14 mouse cellular contexts compared by ENCODE assay signal in the genomic region with DNA sequence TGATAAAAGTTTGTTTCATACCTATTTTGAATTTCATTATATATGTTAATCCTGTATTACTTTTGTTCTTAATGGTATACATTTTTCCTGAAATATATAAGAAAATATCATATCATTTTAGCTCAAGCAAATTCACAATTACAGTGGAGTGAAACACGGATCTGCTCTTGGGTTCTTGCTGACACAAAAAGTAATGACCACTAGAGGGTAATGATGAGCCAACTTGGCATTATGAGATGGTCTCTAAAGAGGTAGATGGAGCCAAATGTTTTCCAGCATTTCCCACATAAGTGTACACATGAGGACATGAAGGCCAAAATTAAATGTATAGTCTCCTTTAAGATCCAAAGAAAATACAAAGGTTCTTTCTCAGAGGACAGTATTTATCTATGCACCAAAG. TPM values are rescaled to one million over a fixed set of nuclear protein-coding genes. Genes with fewer than 3 reads are reported as not detected.
A peak's percentile ranks its signal among the peaks of the same experiment; 100 is the strongest.
DNase-seq lines count a peak whose midpoint lies in the region; ATAC-seq and TF ChIP-seq lines count a peak whose summit lies in the region.
"Had no signal": no experiment of that assay in that cellular context is flagged by ENCODE, and none has a peak within 500 bp of the region (broad histone marks: within the 10 kb centered on the region; RNA-seq: fewer than 3 reads in every experiment).

No protein-coding gene starts in this region.

- no peak overlapping the region for H3K4me3 ChIP-seq in hindbrain, embryonic 11.5 days (ENCODE audit: low read depth, low read length)
- H3K4me3 ChIP-seq in hindbrain, embryonic 13.5 days, result no peak overlapping the region
- H3K4me3 ChIP-seq in midbrain, postnatal 0 days (ENCODE audit: low read depth, low read length), result no peak overlapping the region
- H3K4me3 ChIP-seq in midbrain, embryonic 13.5 days (replicated peaks), result no peak overlapping the region

- TF ChIP-seq CTCF in midbrain, postnatal 0 days (IDR thresholded peaks at IDR 0.05), result peak; percentile 84

- H3K9ac ChIP-seq in hindbrain, embryonic 11.5 days (ENCODE audit: low read depth, low read length), result no peak overlapping the region
- H3K9ac ChIP-seq in hindbrain, embryonic 13.5 days, result no peak overlapping the region
- H3K9ac ChIP-seq in midbrain, postnatal 0 days (replicated peaks; ENCODE audit: low read length, poor library complexity, severe bottlenecking), result no peak overlapping the region
- no peak overlapping the region for H3K9ac ChIP-seq in midbrain, embryonic 13.5 days (replicated peaks)

- H3K4me2 ChIP-seq in hindbrain, embryonic 11.5 days (replicated peaks; ENCODE audit: low read depth, low read length), result no peak overlapping the region
- H3K4me2 ChIP-seq in hindbrain, embryonic 13.5 days, result no peak overlapping the region
- no peak overlapping the region for H3K4me2 ChIP-seq in midbrain, postnatal 0 days (ENCODE audit: low read depth, low read length, poor library complexity, severe bottlenecking)
- no peak overlapping the region for H3K4me2 ChIP-seq in midbrain, embryonic 13.5 days (replicated peaks)

- no peaks in the 10 kb centered on the region for H3K27me3 ChIP-seq in hindbrain, embryonic 11.5 days (ENCODE audit: control insufficient read depth, insufficient read depth, low read length)
- peaks cover 17% of the 10 kb centered on the region; the same call in 1 of the 2 replicates for H3K27me3 ChIP-seq in hindbrain, embryonic 13.5 days
- no peaks in the 10 kb centered on the region for H3K27me3 ChIP-seq in midbrain, postnatal 0 days (ENCODE audit: insufficient read depth, low read length)
- peaks cover 7% of the 10 kb centered on the region; the same call in 1 of the 2 replicates for H3K27me3 ChIP-seq in midbrain, embryonic 13.5 days

- 17% methylated on average over 1 of the region's 1 CpGs for WGBS in hindbrain, embryonic 11.5 days
- 19% methylated on average over 1 of the region's 1 CpGs for WGBS in hindbrain, embryonic 13.5 days
- 11% methylated on average over 1 of the region's 1 CpGs for WGBS in midbrain, postnatal 0 days
- WGBS in midbrain, embryonic 13.5 days, result 11% methylated on average over 1 of the region's 1 CpGs

- peak; percentile 28 for DNase-seq in hindbrain, embryonic 11.5 days (ENCODE audit: low spot score)
- peak; percentile 71 for DNase-seq in midbrain, postnatal 0 days (ENCODE audit: low spot score)
- peak; percentile 6 for DNase-seq in c-Kit-positive CD71-negative TER-119-negative erythroid progenitor cells, embryonic 14.5 days (ENCODE audit: low read depth)
- DNase-seq in urinary bladder, postnatal 4 days (ENCODE audit: low spot score in 2 of 2), result no peak
- DNase-seq: adrenal gland, postnatal 36 days had no signal

- 0 out of 2 replicates have a peak, but pooled peaks cover 2% of the 10 kb centered on the region for H3K4me1 ChIP-seq in hindbrain, embryonic 11.5 days (replicated peaks; ENCODE audit: control insufficient read depth, insufficient read depth, low read length)
- H3K4me1 ChIP-seq in hindbrain, embryonic 13.5 days (replicated peaks), result no peaks in the 10 kb centered on the region
- no peaks in the 10 kb centered on the region for H3K4me1 ChIP-seq in midbrain, postnatal 0 days (ENCODE audit: insufficient read depth, low read length)
- H3K4me1 ChIP-seq in midbrain, embryonic 13.5 days (replicated peaks), result peaks cover 7% of the 10 kb centered on the region; the same call in 1 of the 2 replicates

- no peak overlapping the region for H3K27ac ChIP-seq in hindbrain, embryonic 11.5 days (ENCODE audit: low read depth, low read length)
- H3K27ac ChIP-seq in hindbrain, embryonic 13.5 days, result no peak overlapping the region
- no peak overlapping the region for H3K27ac ChIP-seq in midbrain, postnatal 0 days (ENCODE audit: low read depth, low read length)
- no peak overlapping the region for H3K27ac ChIP-seq in midbrain, embryonic 13.5 days

- no peak for ATAC-seq in hindbrain, embryonic 11.5 days (ENCODE audit: low FRiP score)
- ATAC-seq in hindbrain, embryonic 13.5 days (ENCODE audit: low FRiP score), result no peak
- no peak for ATAC-seq in midbrain, postnatal 0 days (ENCODE audit: low FRiP score)
- ATAC-seq in midbrain, embryonic 13.5 days, result no peak
- ATAC-seq in activated CD4-positive, CD25-positive, alpha-beta regulatory T cell, adult 4 months, result no peak
- no peak for ATAC-seq in granulocyte monocyte progenitor cell, adult 5-6 weeks (replicated peaks; ENCODE audit: poor library complexity, severe bottlenecking)

- H3K36me3 ChIP-seq in hindbrain, embryonic 11.5 days (ENCODE audit: control insufficient read depth, insufficient read depth, low read length), result no peaks in the 10 kb centered on the region
- H3K36me3 ChIP-seq in hindbrain, embryonic 13.5 days, result no peaks in the 10 kb centered on the region
- no peaks in the 10 kb centered on the region for H3K36me3 ChIP-seq in midbrain, postnatal 0 days (ENCODE audit: insufficient read depth, low read length)
- H3K36me3 ChIP-seq in midbrain, embryonic 13.5 days, result no peaks in the 10 kb centered on the region

- H3K9me3 ChIP-seq in hindbrain, embryonic 11.5 days (ENCODE audit: control insufficient read depth, low read length), result no peaks in the 10 kb centered on the region
- H3K9me3 ChIP-seq in hindbrain, embryonic 13.5 days, result no peaks in the 10 kb centered on the region
- H3K9me3 ChIP-seq in midbrain, postnatal 0 days (ENCODE audit: low read length), result no peaks in the 10 kb centered on the region
- H3K9me3 ChIP-seq in midbrain, embryonic 13.5 days, result no peaks in the 10 kb centered on the region

RNA-seq across cellular contexts. Expression of a gene that starts 3.1 kb away (rescaled TPM):
- polyA plus RNA-seq in hindbrain, embryonic 11.5 days (2014; fragmentation: Nextera tagmentation; extraction: Ambion mirVana), result 0.09 TPM in 1 of 2 replicates, not detected in the other
- not detected in 2 replicates for polyA plus RNA-seq in hindbrain, embryonic 13.5 days (2015; fragmentation: Nextera tagmentation; extraction: Ambion mirVana)
- total RNA-seq in midbrain, postnatal 0 days (2014; rRNA removed), result not detected in 2 replicates
- polyA plus RNA-seq in midbrain, postnatal 0 days (2015; fragmentation: Nextera tagmentation; extraction: Ambion mirVana), result not detected in 2 replicates
- 0.08 TPM in 1 of 2 replicates, not detected in the other for polyA plus RNA-seq in midbrain, embryonic 13.5 days (2015; fragmentation: Nextera tagmentation; extraction: Ambion mirVana)
- polyA plus RNA-seq in activated CD4-positive, CD25-positive, alpha-beta regulatory T cell, adult 4 months (2017; shearing (Covaris generic)), result not detected
- total RNA-seq in granulocyte monocyte progenitor cell, adult 5-6 weeks (2014; fragmentation: Nextera tagmentation), result not detected in 2 replicates
- total RNA-seq in granulocyte monocyte progenitor cell, adult 5-6 weeks (2017), result not detected in 2 replicates
- total RNA-seq: adrenal gland, postnatal 36 days had no signal
- polyA plus RNA-seq: intestine, embryonic 14.5 days; limb, embryonic 11.5 days; neural tube, embryonic 11.5 days; stomach, embryonic 14.5 days had no signal

RNA-seq across cellular contexts. Expression of a gene that starts 8.9 kb away (rescaled TPM):
- not detected in 2 replicates for polyA plus RNA-seq in hindbrain, embryonic 11.5 days (2014; fragmentation: Nextera tagmentation; extraction: Ambion mirVana)
- not detected in 2 replicates for polyA plus RNA-seq in hindbrain, embryonic 13.5 days (2015; fragmentation: Nextera tagmentation; extraction: Ambion mirVana)
- total RNA-seq in midbrain, postnatal 0 days (2014; rRNA removed), result not detected in 2 replicates
- not detected in 2 replicates for polyA plus RNA-seq in midbrain, postnatal 0 days (2015; fragmentation: Nextera tagmentation; extraction: Ambion mirVana)
- not detected in 2 replicates for polyA plus RNA-seq in midbrain, embryonic 13.5 days (2015; fragmentation: Nextera tagmentation; extraction: Ambion mirVana)
- not detected for polyA plus RNA-seq in activated CD4-positive, CD25-positive, alpha-beta regulatory T cell, adult 4 months (2017; shearing (Covaris generic))
- total RNA-seq in granulocyte monocyte progenitor cell, adult 5-6 weeks (2014; fragmentation: Nextera tagmentation), result not detected in 2 replicates
- not detected in 2 replicates for total RNA-seq in granulocyte monocyte progenitor cell, adult 5-6 weeks (2017)
- total RNA-seq: adrenal gland, postnatal 36 days had no signal
- polyA plus RNA-seq: frontal cortex, adult 2 months; intestine, embryonic 14.5 days; limb, embryonic 11.5 days; neural tube, embryonic 11.5 days; stomach, embryonic 14.5 days had no signal

RNA-seq across cellular contexts. Expression of a gene that starts 20.3 kb away (rescaled TPM):
- not detected in 2 replicates for polyA plus RNA-seq in hindbrain, embryonic 11.5 days (2014; fragmentation: Nextera tagmentation; extraction: Ambion mirVana)
- not detected in 2 replicates for polyA plus RNA-seq in hindbrain, embryonic 13.5 days (2015; fragmentation: Nextera tagmentation; extraction: Ambion mirVana)
- not detected in 2 replicates for total RNA-seq in midbrain, postnatal 0 days (2014; rRNA removed)
- polyA plus RNA-seq in midbrain, postnatal 0 days (2015; fragmentation: Nextera tagmentation; extraction: Ambion mirVana), result not detected in 2 replicates
- not detected in 2 replicates for polyA plus RNA-seq in midbrain, embryonic 13.5 days (2015; fragmentation: Nextera tagmentation; extraction: Ambion mirVana)
- not detected for polyA plus RNA-seq in activated CD4-positive, CD25-positive, alpha-beta regulatory T cell, adult 4 months (2017; shearing (Covaris generic))
- not detected in 2 replicates for total RNA-seq in granulocyte monocyte progenitor cell, adult 5-6 weeks (2014; fragmentation: Nextera tagmentation)
- total RNA-seq in granulocyte monocyte progenitor cell, adult 5-6 weeks (2017), result not detected in 2 replicates
- total RNA-seq: adrenal gland, postnatal 36 days had no signal
- polyA plus RNA-seq: frontal cortex, adult 2 months; intestine, embryonic 14.5 days; limb, embryonic 11.5 days; neural tube, embryonic 11.5 days; stomach, embryonic 14.5 days had no signal

RNA-seq across cellular contexts. Expression of a gene that starts 27.3 kb away (rescaled TPM):
- polyA plus RNA-seq in hindbrain, embryonic 11.5 days (2014; fragmentation: Nextera tagmentation; extraction: Ambion mirVana), result 388 and 392 TPM in 2 replicates
- 597 TPM in 2 replicates for polyA plus RNA-seq in hindbrain, embryonic 13.5 days (2015; fragmentation: Nextera tagmentation; extraction: Ambion mirVana)
- total RNA-seq in midbrain, postnatal 0 days (2014; rRNA removed), result 182 and 297 TPM in 2 replicates
- 598 and 604 TPM in 2 replicates for polyA plus RNA-seq in midbrain, postnatal 0 days (2015; fragmentation: Nextera tagmentation; extraction: Ambion mirVana)
- polyA plus RNA-seq in midbrain, embryonic 13.5 days (2015; fragmentation: Nextera tagmentation; extraction: Ambion mirVana), result 576 and 596 TPM in 2 replicates
- 100 to 1,000 TPM; 241 to 311 TPM for polyA plus RNA-seq in activated CD4-positive, CD25-positive, alpha-beta regulatory T cell, adult 4 months (2017; shearing (Covaris generic))
- total RNA-seq in granulocyte monocyte progenitor cell, adult 5-6 weeks (2014; fragmentation: Nextera tagmentation), result 215 and 239 TPM in 2 replicates
- 141 and 144 TPM in 2 replicates for total RNA-seq in granulocyte monocyte progenitor cell, adult 5-6 weeks (2017)

RNA-seq across cellular contexts. Expression of a gene that starts 28.9 kb away (rescaled TPM):
- not detected in 2 replicates for polyA plus RNA-seq in hindbrain, embryonic 11.5 days (2014; fragmentation: Nextera tagmentation; extraction: Ambion mirVana)
- polyA plus RNA-seq in hindbrain, embryonic 13.5 days (2015; fragmentation: Nextera tagmentation; extraction: Ambion mirVana), result not detected in 2 replicates
- total RNA-seq in midbrain, postnatal 0 days (2014; rRNA removed), result not detected in 2 replicates
- not detected in 2 replicates for polyA plus RNA-seq in midbrain, postnatal 0 days (2015; fragmentation: Nextera tagmentation; extraction: Ambion mirVana)
- polyA plus RNA-seq in midbrain, embryonic 13.5 days (2015; fragmentation: Nextera tagmentation; extraction: Ambion mirVana), result not detected in 2 replicates
- not detected for polyA plus RNA-seq in activated CD4-positive, CD25-positive, alpha-beta regulatory T cell, adult 4 months (2017; shearing (Covaris generic))
- total RNA-seq in granulocyte monocyte progenitor cell, adult 5-6 weeks (2014; fragmentation: Nextera tagmentation), result not detected in 2 replicates
- not detected in 2 replicates for total RNA-seq in granulocyte monocyte progenitor cell, adult 5-6 weeks (2017)
- total RNA-seq: adrenal gland, postnatal 36 days had no signal
- polyA plus RNA-seq: frontal cortex, adult 2 months; intestine, embryonic 14.5 days; limb, embryonic 11.5 days; neural tube, embryonic 11.5 days; stomach, embryonic 14.5 days had no signal

Comparison
In these comparisons a context has a peak if more than half of its experiments do, and no peak if none do; other contexts are left out.
1. DNase-seq: peak in hindbrain, embryonic 11.5 days (single experiment), midbrain, postnatal 0 days (single experiment) and c-Kit-positive CD71-negative TER-119-negative erythroid progenitor cells, embryonic 14.5 days (single experiment); none in urinary bladder, postnatal 4 days (0 of 2).